Mouse (Mus musculus): ENCODE results near the gene Svip. TPM values are rescaled to one million over a fixed set of nuclear protein-coding genes. Genes with fewer than 3 reads are reported as not detected.

The Svip gene
- polyA plus RNA-seq, 2 experiments, result 3.3 to 5.9 TPM

DNA sequence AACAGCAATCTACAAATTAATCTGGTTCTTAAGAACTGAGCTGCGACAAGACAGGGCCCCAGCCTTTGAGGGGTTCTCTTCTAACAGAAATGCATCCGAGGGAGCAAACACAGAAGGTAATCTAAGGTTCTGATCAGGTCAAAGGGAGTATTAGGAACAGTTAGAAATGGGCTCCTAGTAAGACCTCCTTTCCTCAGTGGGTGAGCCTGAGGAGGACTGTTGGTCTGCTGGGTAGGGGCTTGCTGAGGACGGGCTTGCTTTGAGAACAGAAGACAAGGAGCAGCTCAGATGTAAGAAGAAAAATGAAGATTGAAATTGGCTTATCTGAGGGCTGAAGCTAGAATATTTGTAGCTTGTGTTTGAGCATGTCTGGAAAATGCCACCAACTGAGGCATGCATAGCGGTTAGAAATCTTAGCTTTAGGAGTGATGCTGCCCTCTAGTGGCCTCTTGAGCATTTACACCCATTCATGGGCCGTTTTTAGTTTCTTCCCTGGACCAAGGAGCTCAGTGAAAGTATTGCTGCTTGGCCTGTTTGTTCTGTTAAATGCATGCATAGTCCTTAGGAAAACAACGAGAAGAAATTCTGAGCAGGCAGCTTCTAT, 33.5 kb downstream of the Svip start:
- H3K9ac ChIP-seq (ENCODE audit: low read depth, low read length, severe bottlenecking), result no peak overlapping the region
- ATAC-seq (ENCODE audit: low FRiP score, low read depth), result 0 out of 2 replicates have a peak, but pooled peaks have one; percentile 29
- H3K27me3 ChIP-seq (ENCODE audit: control insufficient read depth, insufficient read depth, low read length), result no peaks in the 10 kb centered on the region
- H3K27ac ChIP-seq (replicated peaks; ENCODE audit: low read depth, low read length), result no peak overlapping the region
- peak; percentile 82 for DNase-seq (ENCODE audit: low spot score)
- H3K4me2 ChIP-seq (replicated peaks; ENCODE audit: low read depth, low read length, severe bottlenecking), result no peak overlapping the region
- no peaks in the 10 kb centered on the region for H3K36me3 ChIP-seq (ENCODE audit: control insufficient read depth, insufficient read depth, low read length)
- H3K4me1 ChIP-seq (ENCODE audit: control insufficient read depth, insufficient read depth, low read length), result peaks cover 19% of the 10 kb centered on the region
- H3K9me3 ChIP-seq (ENCODE audit: control insufficient read depth, low read length), result no peaks in the 10 kb centered on the region
- no peak for TF ChIP-seq POLR2A (IDR thresholded peaks at IDR 0.05; ENCODE audit: borderline replicate concordance, extremely low read depth, insufficient read depth, insufficient read length)
- no peak overlapping the region for H3K4me3 ChIP-seq (replicated peaks; ENCODE audit: low read length)
- 32% methylated on average over 6 of the region's 6 CpGs for WGBS

GRCm38 (mm10) chr7:51969379-51969778, 36.4 kb downstream of the Svip start:
- no peak overlapping the region for H3K27ac ChIP-seq (replicated peaks; ENCODE audit: low read depth, low read length)

GRCm38 (mm10) chr7:51967581-51967980, 38.2 kb downstream of the Svip start:
- Histone ChIP-seq H3K27me3 (ENCODE audit: control insufficient read depth, insufficient read depth, low read length) (no peaks in the 10 kb centered on the region), H3K4me1 (ENCODE audit: control insufficient read depth, insufficient read depth, low read length) (peaks cover 19% of the 10 kb centered on the region), H3K4me3 (replicated peaks; ENCODE audit: low read length) (no peak overlapping the region), H3K4me2 (replicated peaks; ENCODE audit: low read depth, low read length, severe bottlenecking) (no peak overlapping the region), H3K9me3 (ENCODE audit: control insufficient read depth, low read length) (no peaks in the 10 kb centered on the region), H3K36me3 (ENCODE audit: control insufficient read depth, insufficient read depth, low read length) (peaks cover 25% of the 10 kb centered on the region), H3K9ac (ENCODE audit: low read depth, low read length, severe bottlenecking) (no peak overlapping the region), H3K27ac (replicated peaks; ENCODE audit: low read depth, low read length) (no peak overlapping the region)
- DNase-seq (ENCODE audit: low spot score), result no peak
- TF ChIP-seq POLR2A (IDR thresholded peaks at IDR 0.05; ENCODE audit: borderline replicate concordance, extremely low read depth, insufficient read depth, insufficient read length), result no peak
- WGBS, result 77% methylated on average over 4 of the region's 4 CpGs
- ATAC-seq (ENCODE audit: low FRiP score, low read depth), result no peak

More at GRCm38 (mm10) chr7:51969379-51969778, 36.4 kb downstream of the Svip start:
- H3K9me3 ChIP-seq (ENCODE audit: control insufficient read depth, low read length), result no peaks in the 10 kb centered on the region
- H3K27me3 ChIP-seq (ENCODE audit: control insufficient read depth, insufficient read depth, low read length), result no peaks in the 10 kb centered on the region
- H3K4me3 ChIP-seq (replicated peaks; ENCODE audit: low read length), result no peak overlapping the region
- no peak overlapping the region for H3K9ac ChIP-seq (ENCODE audit: low read depth, low read length, severe bottlenecking)
- H3K4me1 ChIP-seq (ENCODE audit: control insufficient read depth, insufficient read depth, low read length), result peaks cover 19% of the 10 kb centered on the region
- no peak for TF ChIP-seq POLR2A (IDR thresholded peaks at IDR 0.05; ENCODE audit: borderline replicate concordance, extremely low read depth, insufficient read depth, insufficient read length)
- DNase-seq (ENCODE audit: low spot score) (peak; percentile 92), ATAC-seq (ENCODE audit: low FRiP score, low read depth) (peak; percentile 77)
- no peak overlapping the region for H3K4me2 ChIP-seq (replicated peaks; ENCODE audit: low read depth, low read length, severe bottlenecking)
- peaks cover 15% of the 10 kb centered on the region for H3K36me3 ChIP-seq (ENCODE audit: control insufficient read depth, insufficient read depth, low read length)

GRCm38 (mm10) chr7:51964681-51965080, 41.1 kb downstream of the Svip start:
- ATAC-seq (ENCODE audit: low FRiP score, low read depth), result no peak
- no peak overlapping the region for H3K27ac ChIP-seq (replicated peaks; ENCODE audit: low read depth, low read length)
- H3K4me2 ChIP-seq (replicated peaks; ENCODE audit: low read depth, low read length, severe bottlenecking), result no peak overlapping the region

GRCm38 (mm10) chr7:51962219-51962952, 43.4 kb downstream of the Svip start:
- no peak overlapping the region for H3K4me2 ChIP-seq (replicated peaks; ENCODE audit: low read depth, low read length, severe bottlenecking)
- WGBS, result 67% methylated on average over 10 of the region's 10 CpGs
- no peak overlapping the region for H3K27ac ChIP-seq (replicated peaks; ENCODE audit: low read depth, low read length)
- peaks cover 5% of the 10 kb centered on the region; the same call in 1 of the 2 replicates for H3K4me1 ChIP-seq (ENCODE audit: control insufficient read depth, insufficient read depth, low read length)
- no peak for TF ChIP-seq POLR2A (IDR thresholded peaks at IDR 0.05; ENCODE audit: borderline replicate concordance, extremely low read depth, insufficient read depth, insufficient read length)
- no peak overlapping the region for H3K4me3 ChIP-seq (replicated peaks; ENCODE audit: low read length)
- DNase-seq (ENCODE audit: low spot score) (no peak), ATAC-seq (ENCODE audit: low FRiP score, low read depth) (no peak)
- H3K27me3 ChIP-seq (ENCODE audit: control insufficient read depth, insufficient read depth, low read length), result no peaks in the 10 kb centered on the region
- peaks cover 35% of the 10 kb centered on the region for H3K36me3 ChIP-seq (ENCODE audit: control insufficient read depth, insufficient read depth, low read length)
- H3K9me3 ChIP-seq (ENCODE audit: control insufficient read depth, low read length), result no peaks in the 10 kb centered on the region
- no peak overlapping the region for H3K9ac ChIP-seq (ENCODE audit: low read depth, low read length, severe bottlenecking)

More at GRCm38 (mm10) chr7:51964681-51965080, 41.1 kb downstream of the Svip start:
- Histone ChIP-seq H3K4me3 (replicated peaks; ENCODE audit: low read length) (no peak overlapping the region), H3K4me1 (ENCODE audit: control insufficient read depth, insufficient read depth, low read length) (peaks cover 19% of the 10 kb centered on the region), H3K27me3 (ENCODE audit: control insufficient read depth, insufficient read depth, low read length) (no peaks in the 10 kb centered on the region), H3K9ac (ENCODE audit: low read depth, low read length, severe bottlenecking) (no peak overlapping the region), H3K9me3 (ENCODE audit: control insufficient read depth, low read length) (no peaks in the 10 kb centered on the region), H3K36me3 (ENCODE audit: control insufficient read depth, insufficient read depth, low read length) (peaks cover 31% of the 10 kb centered on the region)
- WGBS, result 90% methylated on average over 7 of the region's 7 CpGs
- no peak for DNase-seq (ENCODE audit: low spot score)
- no peak for TF ChIP-seq POLR2A (IDR thresholded peaks at IDR 0.05; ENCODE audit: borderline replicate concordance, extremely low read depth, insufficient read depth, insufficient read length)
